Mouse (Mus musculus) mouse trophoblast stem cell (cell line): ENCODE data around the gene Tmem184a.

ENCODE experiments used
- in situ Hi-C, 2 experiments: fragments of 300-500 bp; cut with MseI, MboI; formaldehyde crosslinking; loops; 2 replicates in 1 of 2; 3 replicates in 1 of 2; pipeline ENCODE4 v1.15.1; 2025

Gene Tmem184a

GRCm38 (mm10) chr5:139793338-139794089, 26.2 kb downstream of the Tmem184a start:
- in situ Hi-C loops, result no loop called here

- in situ Hi-C loops, result no loop called here
These were observed 26.8 kb downstream of the Tmem184a start for GRCm38 (mm10) chr5:139792966-139793337.

GRCm38 (mm10) chr5:139792159-139792775, 27.4 kb downstream of the Tmem184a start:
- in situ Hi-C loops, result no loop called here

GRCm38 (mm10) chr5:139791227-139792158, 28.2 kb downstream of the Tmem184a start, which contains the start of gene Mafk:
TSS of gene Mafk (plus strand) at chr5:139791513.
- in situ Hi-C loops, result no loop called here

- in situ Hi-C loops, result no loop called here
These were observed 30.3 kb downstream of the Tmem184a start for GRCm38 (mm10) chr5:139789466-139789865.

GRCm38 (mm10) chr5:139781406-139781805, 38.3 kb downstream of the Tmem184a start:
- in situ Hi-C loops, result no loop called here

GRCm38 (mm10) chr5:139776966-139777365, 42.8 kb downstream of the Tmem184a start:
- in situ Hi-C loops, result no loop called here

- in situ Hi-C loops, result no loop called here
These were observed 44.3 kb downstream of the Tmem184a start, which contains the start of gene Ints1 for GRCm38 (mm10) chr5:139775216-139775926. TSS of gene Ints1 (minus strand) at chr5:139775674.

- in situ Hi-C loops, result no loop called here
These were observed 51.5 kb downstream of the Tmem184a start for GRCm38 (mm10) chr5:139768216-139768615.

GRCm38 (mm10) chr5:139764296-139764695, 55.4 kb downstream of the Tmem184a start:
- in situ Hi-C loops, result no loop called here

- in situ Hi-C loops, result no loop called here
These were observed 61.6 kb downstream of the Tmem184a start for GRCm38 (mm10) chr5:139758096-139758495.

GRCm38 (mm10) chr5:139756586-139756985, 63.1 kb downstream of the Tmem184a start:
- in situ Hi-C loops, result no loop called here

- in situ Hi-C loops, result no loop called here
These were observed 63.6 kb downstream of the Tmem184a start for GRCm38 (mm10) chr5:139756135-139756534.

GRCm38 (mm10) chr5:139754753-139755152, 65.0 kb downstream of the Tmem184a start:
- in situ Hi-C loops, result no loop called here
